Mouse (Mus musculus): ENCODE results near the gene Sgca. TPM values are rescaled to one million over a fixed set of nuclear protein-coding genes. Genes with fewer than 3 reads are reported as not detected.

The Sgca gene
- total RNA-seq, 2 experiments from 2014 or later = 0.35 TPM; not detected in 1

- no peak for TF ChIP-seq CTCF (IDR thresholded peaks at IDR 0.05)
- H3K27ac ChIP-seq = peak within 1 kb of the TSS; percentile 57
- intact Hi-C loops (cut with DNase I) = no loop called here
- DNase-seq (ENCODE audit: extremely low spot score in 1 of 2, low spot score in 2 of 2) = peak; percentile 52 to 64
- peak within 1 kb of the TSS; percentile 54 for H3K4me3 ChIP-seq
Measured at GRCm38 (mm10) chr11:95009629-95010014, 33.5 kb upstream of the Sgca start, which contains the start of gene Samd14. Samd14 (plus strand) TSS chr11:95009879.

GRCm38 (mm10) chr11:95008661-95009628 is 32.8 kb upstream of the Sgca start:
- Histone ChIP-seq H3K4me3 (peak overlapping the region; percentile 54), H3K27ac (0 out of 2 replicates have a peak overlapping the region, but pooled peaks have one; percentile 34)
- no peak for DNase-seq (ENCODE audit: extremely low spot score in 1 of 2, low spot score in 2 of 2)
- TF ChIP-seq CTCF (IDR thresholded peaks at IDR 0.05) = no peak
- intact Hi-C loops (cut with DNase I) = no loop called here

GRCm38 (mm10) chr11:95007418-95007817 is 31.3 kb upstream of the Sgca start:
- H3K27ac ChIP-seq = no peak overlapping the region
- H3K4me3 ChIP-seq = no peak overlapping the region
- no peak for TF ChIP-seq CTCF (IDR thresholded peaks at IDR 0.05)
- DNase-seq (ENCODE audit: extremely low spot score in 1 of 2, low spot score in 2 of 2) = no peak
- intact Hi-C loops (cut with DNase I) = no loop called here

GRCm38 (mm10) chr11:95006525-95007219 is 30.5 kb upstream of the Sgca start:
- peak overlapping the region; percentile 38 for H3K4me3 ChIP-seq
- peak; percentile 35 for TF ChIP-seq CTCF (IDR thresholded peaks at IDR 0.05)
- intact Hi-C loops (cut with DNase I) = no loop called here
- peak overlapping the region; percentile 67 for H3K27ac ChIP-seq
- DNase-seq (ENCODE audit: extremely low spot score in 1 of 2, low spot score in 2 of 2) = peak; percentile 69 to 72

GRCm38 (mm10) chr11:95006038-95006437 is 29.9 kb upstream of the Sgca start:
- TF ChIP-seq CTCF (IDR thresholded peaks at IDR 0.05) = no peak
- no peak overlapping the region for H3K4me3 ChIP-seq
- no peak for DNase-seq (ENCODE audit: extremely low spot score in 1 of 2, low spot score in 2 of 2)
- peak overlapping the region; percentile 61 for H3K27ac ChIP-seq
- intact Hi-C loops (cut with DNase I) = no loop called here

- Histone ChIP-seq H3K27ac (no peak overlapping the region), H3K4me3 (no peak overlapping the region)
- no peak for DNase-seq (ENCODE audit: extremely low spot score in 1 of 2, low spot score in 2 of 2)
- TF ChIP-seq CTCF (IDR thresholded peaks at IDR 0.05) = no peak
- intact Hi-C loops (cut with DNase I) = no loop called here
Measured at GRCm38 (mm10) chr11:95004937-95005198, 28.7 kb upstream of the Sgca start.

- TF ChIP-seq CTCF (IDR thresholded peaks at IDR 0.05) = no peak
- DNase-seq (ENCODE audit: extremely low spot score in 1 of 2, low spot score in 2 of 2) = no peak
- no peak overlapping the region for H3K27ac ChIP-seq
Measured at GRCm38 (mm10) chr11:95004136-95004936, 28.2 kb upstream of the Sgca start.

GRCm38 (mm10) chr11:95002705-95003104 is 26.6 kb upstream of the Sgca start:
- DNase-seq (ENCODE audit: extremely low spot score in 1 of 2, low spot score in 2 of 2) = no peak
- Histone ChIP-seq H3K4me3 (no peak overlapping the region), H3K27ac (no peak overlapping the region)
- intact Hi-C loops (cut with DNase I) = no loop called here
- TF ChIP-seq CTCF (IDR thresholded peaks at IDR 0.05) = no peak

More at GRCm38 (mm10) chr11:95004136-95004936, 28.2 kb upstream of the Sgca start:
- no peak overlapping the region for H3K4me3 ChIP-seq
- intact Hi-C loops (cut with DNase I) = no loop called here

GRCm38 (mm10) chr11:95001584-95002347 is 25.6 kb upstream of the Sgca start:
- DNase-seq (ENCODE audit: extremely low spot score in 1 of 2, low spot score in 2 of 2) = no peak
- no peak for TF ChIP-seq CTCF (IDR thresholded peaks at IDR 0.05)
- intact Hi-C loops (cut with DNase I) = loop anchor here (1.0 kb wide), 1 partner anchor 22 kb away; no protein-coding TSS in a partner anchor
- Histone ChIP-seq H3K27ac (no peak overlapping the region), H3K4me3 (no peak overlapping the region)

- peak; percentile 96 for TF ChIP-seq CTCF (IDR thresholded peaks at IDR 0.05)
- Histone ChIP-seq H3K27ac (peak overlapping the region; percentile 25), H3K4me3 (no peak overlapping the region)
- intact Hi-C loops (cut with DNase I) = loop anchor here (1.0 kb wide), 1 partner anchor 22 kb away; no protein-coding TSS in a partner anchor
- peak in 1 of 2 experiments; percentile 63 for DNase-seq (ENCODE audit: extremely low spot score in 1 of 2, low spot score in 2 of 2)
Measured at GRCm38 (mm10) chr11:95001058-95001457, 24.9 kb upstream of the Sgca start.

GRCm38 (mm10) chr11:95000548-95000947 is 24.4 kb upstream of the Sgca start:
- intact Hi-C loops (cut with DNase I) = no loop called here
- TF ChIP-seq CTCF (IDR thresholded peaks at IDR 0.05) = no peak
- DNase-seq (ENCODE audit: extremely low spot score in 1 of 2, low spot score in 2 of 2) = no peak
- peak overlapping the region; percentile 47 for H3K27ac ChIP-seq
- no peak overlapping the region for H3K4me3 ChIP-seq

Data from left cerebral cortex, adult 2 months (tissue).